Mouse (Mus musculus) macrophage (primary cell): ENCODE data around the gene Chchd5. TPM values are rescaled to one million over a fixed set of nuclear protein-coding genes. Genes with fewer than 3 reads are reported as not detected.

ENCODE experiments used
- H3K27ac ChIP-seq: fragments of 350-480 bp; formaldehyde crosslinking; 2 replicates; pipeline ENCODE4 v1.9.0; 2021
- H3K36me3 ChIP-seq: fragments of 350-480 bp; formaldehyde crosslinking; 2 replicates; pipeline ENCODE4 v1.9.0; 2021; ENCODE audit errors: inconsistent target
- H3K4me3 ChIP-seq: fragments of 350-480 bp; formaldehyde crosslinking; 2 replicates; pipeline ENCODE4 v1.9.0; 2021; ENCODE audit errors: inconsistent target
- H3K79me2 ChIP-seq: fragments of 350-480 bp; formaldehyde crosslinking; 2 replicates; pipeline ENCODE4 v1.9.0; 2021; ENCODE audit errors: inconsistent target
- WGBS: methylation state at CpG from one replicate; pipeline ENCODE4 v1.1.7; 2026; ENCODE audit warnings: inconsistent platforms; ENCODE audit not compliant: missing documents; 5-methylcytosine and 5-hydroxymethylcytosine counted together
- polyA plus RNA-seq: library from polyadenylated mRNA; stranded (reverse); fragments of 250-400 nt; gene quantifications from 3 replicates; pipeline ENCODE4 v1.2.4, GENCODE M21; 2018; ENCODE audit warnings: inconsistent platforms

Gene Chchd5
- polyA plus RNA-seq, 1 experiment from 2014 or later: 11.9 TPM

DNA sequence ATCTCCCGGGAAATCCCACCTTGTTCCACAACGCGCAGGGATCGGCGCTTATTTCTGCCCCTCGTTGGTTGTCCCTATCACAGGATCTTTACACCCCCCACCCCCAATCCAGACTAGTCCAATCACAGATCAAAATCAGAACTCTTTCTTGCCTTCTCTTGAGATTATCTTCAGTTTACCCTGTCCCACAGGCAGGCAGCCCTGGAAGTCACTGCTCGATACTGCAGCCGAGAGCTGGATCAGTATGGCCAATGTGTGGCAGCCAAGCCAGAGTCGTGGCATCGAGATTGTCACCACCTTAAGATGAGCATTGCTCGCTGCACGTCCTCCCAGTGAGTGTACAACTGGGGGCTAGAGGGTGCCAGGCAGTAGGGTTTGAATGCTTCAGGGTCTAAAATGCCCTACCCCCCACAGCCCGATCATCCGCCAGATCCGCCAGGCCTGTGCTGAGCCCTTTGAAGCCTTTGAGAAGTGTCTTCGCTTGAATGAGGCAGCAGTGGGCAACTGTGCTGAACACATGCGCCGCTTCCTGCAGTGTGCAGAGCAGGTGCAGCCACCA, 566 bp downstream of the Chchd5 start:
- WGBS: 45% methylated on average over 18 of the region's 18 CpGs
- Histone ChIP-seq H3K4me3 (peak overlapping the region; percentile 72), H3K36me3 (peaks cover 27% of the 10 kb centered on the region), H3K27ac (peak overlapping the region; percentile 59), H3K79me2 (no peaks in the 10 kb centered on the region)

DNA sequence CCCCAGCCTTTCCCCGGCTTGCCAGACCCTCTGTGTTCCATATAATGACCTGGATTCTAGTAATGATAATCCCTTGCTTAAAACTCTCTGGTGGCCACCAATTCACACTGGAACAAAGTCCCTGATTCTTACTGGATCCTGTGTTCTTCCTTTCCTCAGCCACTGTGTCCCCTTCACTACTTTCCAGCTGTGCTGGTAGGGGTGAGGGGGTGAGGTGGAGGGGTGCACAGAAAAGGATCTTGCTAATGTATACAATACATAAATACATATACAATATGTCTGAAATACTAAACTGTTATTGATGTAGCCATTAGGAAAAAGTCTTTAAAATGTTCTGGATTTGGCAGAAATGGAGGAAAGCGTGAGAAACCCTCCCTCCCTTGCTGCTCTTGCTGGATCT, 1.3 kb downstream of the Chchd5 start:
- H3K36me3 ChIP-seq: peaks cover 20% of the 10 kb centered on the region
- 96% methylated on average over 2 of the region's 2 CpGs for WGBS
- no peak overlapping the region for H3K4me3 ChIP-seq
- no peaks in the 10 kb centered on the region for H3K79me2 ChIP-seq
- H3K27ac ChIP-seq: no peak overlapping the region

DNA sequence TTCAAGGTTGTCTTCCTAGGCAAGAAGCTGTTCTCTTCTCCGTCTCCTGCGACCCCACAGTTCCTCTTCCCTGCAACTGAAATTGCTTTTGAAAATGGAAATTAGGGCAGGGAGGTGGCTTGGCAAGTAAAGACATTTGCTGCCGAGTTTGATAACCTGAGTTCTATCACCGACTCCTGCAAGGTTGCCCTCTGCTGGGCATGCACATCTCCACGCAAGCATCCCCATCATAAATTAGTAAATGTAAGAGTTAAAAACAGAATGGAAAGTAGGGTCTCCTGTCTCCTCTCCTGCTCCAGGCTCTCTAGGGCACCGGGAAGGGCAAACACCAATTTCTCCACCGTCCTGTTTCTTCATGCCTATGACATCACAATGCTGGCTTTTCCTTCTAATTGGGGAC, 2.7 kb downstream of the Chchd5 start:
- Histone ChIP-seq H3K36me3 (peaks cover 17% of the 10 kb centered on the region), H3K79me2 (no peaks in the 10 kb centered on the region), H3K4me3 (no peak overlapping the region), H3K27ac (no peak overlapping the region)
- WGBS: 93% methylated on average over 6 of the region's 7 CpGs

DNA sequence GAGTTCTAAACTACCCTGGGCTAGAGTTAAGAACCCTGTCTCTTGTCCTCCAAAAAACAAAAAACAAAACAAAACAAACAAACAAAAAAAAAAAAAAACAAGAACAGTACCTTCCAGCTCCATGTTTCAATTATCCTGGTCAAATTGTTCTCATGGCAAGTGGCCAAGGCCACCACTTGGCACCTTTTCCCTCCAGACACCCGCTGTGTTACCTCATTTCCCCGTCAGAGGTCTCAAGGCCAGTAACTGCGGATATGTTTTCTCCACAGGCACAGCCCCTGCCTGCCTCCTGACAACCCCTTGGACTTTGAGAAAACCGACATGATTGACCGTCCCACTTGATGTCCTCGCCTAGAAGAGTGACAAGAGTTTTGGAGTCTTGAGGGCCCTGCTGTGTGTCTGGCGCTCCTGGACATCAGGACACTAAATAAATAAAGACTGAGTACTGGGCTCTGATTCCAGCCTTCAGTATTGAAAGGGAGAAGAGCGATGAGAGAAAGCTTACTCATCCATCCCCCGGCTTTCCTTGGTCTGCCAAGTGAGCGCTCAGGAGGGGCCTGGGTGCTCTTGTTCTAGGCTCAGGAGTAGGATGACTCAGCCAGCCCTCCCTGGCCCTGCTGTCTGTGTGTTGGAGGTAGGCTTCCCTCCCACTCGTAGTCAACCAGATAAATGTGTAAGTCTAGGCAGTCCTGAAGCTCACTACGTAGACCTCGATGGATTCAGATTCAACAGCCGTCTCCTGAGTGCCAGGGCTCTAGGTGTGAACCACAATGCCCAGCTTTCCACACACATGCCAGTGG, 3.7 kb downstream of the Chchd5 start:
- Histone ChIP-seq H3K4me3 (no peak overlapping the region), H3K79me2 (no peaks in the 10 kb centered on the region), H3K27ac (no peak overlapping the region), H3K36me3 (peaks cover 17% of the 10 kb centered on the region)
- 95% methylated on average over 14 of the region's 14 CpGs for WGBS

DNA sequence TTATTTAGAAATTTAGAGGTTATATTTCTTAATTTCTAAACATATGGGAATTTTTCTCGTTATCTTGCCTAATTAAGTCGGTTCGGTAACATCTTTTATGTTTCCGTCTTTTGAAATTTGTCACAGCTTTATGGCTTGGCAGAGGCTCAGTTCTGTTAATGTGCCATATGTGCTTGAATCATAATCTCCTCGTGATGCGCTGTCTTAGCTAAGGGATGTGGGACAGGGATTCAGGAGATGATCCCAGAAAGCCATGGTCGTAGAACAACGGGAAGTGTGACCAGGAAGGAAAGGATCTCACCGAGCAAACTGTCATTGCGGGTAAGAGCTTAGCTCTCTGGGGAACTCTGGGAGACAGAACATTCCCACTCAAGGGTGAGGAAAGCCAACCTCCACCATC, 10.4 kb downstream of the Chchd5 start:
- Histone ChIP-seq H3K36me3 (no peaks in the 10 kb centered on the region), H3K79me2 (no peaks in the 10 kb centered on the region), H3K27ac (no peak overlapping the region), H3K4me3 (no peak overlapping the region)
- WGBS: 94% methylated on average over 10 of the region's 10 CpGs

DNA sequence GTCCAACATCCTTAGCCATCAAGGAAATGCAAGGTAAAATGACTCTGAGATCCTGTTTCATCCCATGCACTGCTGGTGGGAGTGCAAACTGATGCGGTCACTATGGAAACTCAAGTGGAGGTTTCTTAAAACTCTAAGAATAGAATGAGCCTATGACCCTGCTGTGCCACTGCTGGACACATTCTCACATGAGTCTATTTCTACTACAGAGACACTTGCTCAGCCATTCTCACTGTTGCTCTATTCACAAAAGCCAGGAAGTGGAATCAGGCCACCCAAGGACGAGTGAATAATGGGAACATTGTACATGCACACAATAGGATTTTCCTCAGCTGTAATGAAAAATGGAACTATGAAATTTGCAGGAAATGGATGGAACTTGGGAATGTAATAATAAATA, 19.3 kb downstream of the Chchd5 start:
- H3K4me3 ChIP-seq: no peak overlapping the region
- H3K27ac ChIP-seq: no peak overlapping the region
- H3K79me2 ChIP-seq: no peaks in the 10 kb centered on the region
- 82% methylated on average over 2 of the region's 2 CpGs for WGBS
- no peaks in the 10 kb centered on the region for H3K36me3 ChIP-seq

DNA sequence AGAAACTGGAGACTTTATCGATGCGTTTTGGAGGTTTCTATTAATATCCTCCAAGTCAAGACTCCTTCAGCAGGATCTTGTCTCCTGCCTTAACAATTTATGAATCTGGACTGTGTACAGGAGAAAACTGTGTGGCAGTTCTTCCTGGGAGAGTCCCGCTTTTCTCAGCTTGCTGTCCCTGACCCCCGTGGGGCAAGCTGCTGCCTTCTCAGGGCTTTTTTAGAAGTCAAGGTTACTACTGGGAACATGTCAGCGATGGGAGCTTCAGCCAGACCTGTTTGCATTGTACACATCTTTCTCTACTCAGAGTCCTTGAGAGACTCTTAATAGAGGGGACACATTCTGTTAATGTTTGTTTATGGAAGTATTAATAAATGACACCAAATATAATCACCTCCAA, 20.9 kb downstream of the Chchd5 start:
- Histone ChIP-seq H3K79me2 (no peaks in the 10 kb centered on the region), H3K36me3 (no peaks in the 10 kb centered on the region), H3K4me3 (no peak overlapping the region), H3K27ac (no peak overlapping the region)
- 78% methylated on average over 5 of the region's 5 CpGs for WGBS

DNA sequence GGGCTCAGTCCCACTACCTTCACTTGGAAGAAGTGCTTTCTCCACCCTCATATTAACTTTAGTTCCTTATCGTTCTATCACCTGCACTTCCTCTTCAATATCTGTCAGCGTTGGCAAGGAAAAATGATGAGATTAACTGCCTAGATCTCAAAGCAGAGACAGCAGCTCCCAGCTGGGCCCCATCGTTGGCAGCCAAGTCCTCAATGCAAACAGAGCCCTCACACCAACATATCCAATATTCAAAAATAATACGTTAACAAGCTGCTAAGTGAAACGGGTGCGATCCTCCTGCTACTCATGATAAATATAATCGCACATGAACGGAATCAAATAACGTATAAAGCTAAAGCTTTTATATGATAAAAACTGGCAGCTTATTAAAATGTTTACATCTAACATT, 21.6 kb downstream of the Chchd5 start:
- Histone ChIP-seq H3K36me3 (no peaks in the 10 kb centered on the region), H3K27ac (no peak overlapping the region), H3K79me2 (no peaks in the 10 kb centered on the region), H3K4me3 (no peak overlapping the region)
- WGBS: 52% methylated on average over 9 of the region's 9 CpGs

DNA sequence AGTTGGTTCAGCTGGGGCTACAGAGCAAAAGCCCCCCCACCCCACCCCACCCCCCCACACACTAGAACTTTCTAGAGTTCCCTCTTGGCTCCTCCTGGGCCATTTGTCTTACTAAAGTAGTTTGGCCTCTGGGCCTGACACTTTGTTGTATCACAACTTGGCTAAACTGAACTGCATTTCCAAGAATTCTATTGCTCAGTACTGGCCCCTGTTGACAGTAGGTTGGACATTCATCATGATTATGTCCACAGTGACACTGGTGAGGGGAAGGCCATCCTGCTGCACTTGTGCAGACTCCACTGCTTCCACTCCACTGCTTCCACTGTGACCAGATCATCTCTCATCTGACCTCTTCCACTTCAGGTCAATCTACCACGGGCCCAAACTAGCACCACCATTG, 23.3 kb downstream of the Chchd5 start:
- Histone ChIP-seq H3K79me2 (no peaks in the 10 kb centered on the region), H3K36me3 (no peaks in the 10 kb centered on the region), H3K27ac (no peak overlapping the region), H3K4me3 (no peak overlapping the region)
- WGBS: 81% methylated on average over 1 of the region's 1 CpGs

DNA sequence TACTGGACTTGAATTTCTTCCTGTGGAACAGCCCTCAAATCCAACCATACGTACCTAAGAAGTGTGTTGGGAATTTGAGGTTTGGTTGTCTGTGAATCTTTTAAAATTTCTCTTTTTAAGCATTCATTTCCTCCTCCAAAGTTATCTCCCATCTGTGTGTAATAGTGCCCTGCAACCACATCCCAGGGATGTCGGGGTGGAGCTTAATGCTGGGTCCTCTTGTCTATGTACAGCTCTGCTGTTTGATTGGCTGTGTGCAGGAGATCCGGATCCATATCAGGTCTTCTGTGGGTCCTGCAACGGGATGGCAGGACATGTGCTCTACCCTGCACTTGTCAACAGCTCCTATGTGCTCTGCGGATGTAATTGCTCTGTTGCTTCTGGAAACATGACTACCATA, 35.3 kb downstream of the Chchd5 start:
- 64% methylated on average over 5 of the region's 5 CpGs for WGBS
- Histone ChIP-seq H3K27ac (no peak overlapping the region), H3K4me3 (no peak overlapping the region), H3K36me3 (no peaks in the 10 kb centered on the region), H3K79me2 (no peaks in the 10 kb centered on the region)

DNA sequence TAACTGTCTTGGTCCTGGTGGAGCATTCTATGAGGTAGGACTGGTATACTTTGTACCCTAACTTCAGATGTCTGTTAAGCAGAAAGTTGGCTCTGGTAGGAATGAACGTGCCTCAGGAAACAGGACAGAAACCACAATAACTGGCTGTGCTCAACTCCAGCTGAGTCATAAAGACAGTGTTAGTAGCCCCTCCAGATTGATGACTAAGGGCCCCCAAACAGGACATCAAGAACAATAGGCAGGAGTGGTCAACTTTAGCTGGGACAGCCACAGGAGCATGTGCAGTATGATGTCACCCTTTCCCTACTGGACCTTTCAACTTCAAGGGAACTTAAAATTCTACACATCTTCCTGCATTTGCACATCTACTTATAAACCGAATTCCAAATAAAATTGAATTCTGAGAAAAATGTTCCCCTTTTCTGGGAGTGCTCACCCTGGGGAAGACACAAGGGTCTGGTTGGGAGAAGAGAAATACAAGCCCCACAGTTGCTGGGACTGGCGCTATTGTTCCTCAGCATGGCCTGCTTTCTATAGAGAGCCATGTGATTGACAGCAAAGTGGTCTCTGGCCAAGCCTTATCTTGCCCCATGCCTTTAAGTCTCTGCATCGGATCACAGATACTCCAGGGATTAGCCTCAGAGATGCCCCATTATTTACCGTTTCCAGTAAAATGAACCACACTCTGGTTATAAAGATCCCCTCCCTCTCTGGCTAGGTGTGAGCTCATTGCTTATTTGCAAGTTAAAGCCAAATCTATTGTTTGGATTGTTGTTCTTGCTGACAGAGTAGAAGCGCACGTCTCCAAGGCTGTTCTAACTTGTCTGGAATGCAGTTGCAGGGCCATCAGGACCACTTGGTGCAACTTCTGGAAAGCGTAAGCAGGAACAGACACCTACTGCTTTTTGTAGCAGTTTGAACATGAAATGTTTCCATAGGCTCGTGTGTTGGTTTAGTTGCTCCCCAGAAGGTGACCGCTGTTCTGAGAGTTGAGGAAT, 37.3 kb downstream of the Chchd5 start:
- Histone ChIP-seq H3K36me3 (no peaks in the 10 kb centered on the region), H3K27ac (no peak overlapping the region), H3K4me3 (no peak overlapping the region), H3K79me2 (no peaks in the 10 kb centered on the region)
- 82% methylated on average over 10 of the region's 10 CpGs for WGBS

DNA sequence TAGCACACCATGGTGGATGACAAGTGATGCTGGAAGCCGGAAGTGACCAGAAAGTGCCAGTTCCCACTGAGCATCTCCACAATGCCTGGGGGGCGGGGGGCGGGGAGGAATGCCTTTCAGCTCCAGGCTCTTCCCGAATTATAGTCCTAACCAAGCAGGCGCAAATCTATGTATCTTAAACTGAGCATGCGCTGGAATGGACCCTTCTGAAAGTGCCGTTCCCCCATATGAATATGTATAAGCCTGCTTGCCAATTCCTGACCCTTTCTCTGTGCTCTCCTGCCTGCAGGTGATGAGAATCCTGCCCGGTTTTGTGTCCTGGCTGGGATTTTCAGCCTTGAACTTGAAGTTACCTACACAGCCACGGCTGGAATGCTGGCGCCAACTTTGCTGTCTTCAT, 43.9 kb downstream of the Chchd5 start:
- no peak overlapping the region for H3K4me3 ChIP-seq
- 83% methylated on average over 9 of the region's 10 CpGs for WGBS
- H3K36me3 ChIP-seq: no peaks in the 10 kb centered on the region
- H3K79me2 ChIP-seq: no peaks in the 10 kb centered on the region
- H3K27ac ChIP-seq: no peak overlapping the region

DNA sequence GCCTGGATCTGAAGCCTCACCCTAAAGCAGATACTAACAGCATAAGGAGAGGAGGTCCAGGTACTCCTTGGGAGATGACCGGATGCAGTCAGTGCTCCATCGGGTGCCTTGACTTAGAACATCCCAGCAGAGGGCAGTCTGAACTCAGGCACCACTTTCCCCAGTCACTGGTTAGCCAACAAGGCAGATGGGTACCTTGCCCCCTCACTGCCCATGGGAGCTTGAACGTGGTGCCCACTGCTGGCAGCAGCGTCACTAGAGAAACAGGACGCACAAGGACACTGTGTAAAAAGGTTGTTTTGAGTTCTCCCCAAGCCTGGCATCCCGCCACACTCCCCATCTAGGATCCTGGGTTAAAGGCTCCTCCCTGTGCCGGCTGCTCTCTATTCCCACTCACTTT, 45.0 kb downstream of the Chchd5 start:
- H3K79me2 ChIP-seq: no peaks in the 10 kb centered on the region
- 39% methylated on average over 7 of the region's 7 CpGs for WGBS
- no peaks in the 10 kb centered on the region for H3K36me3 ChIP-seq
- H3K4me3 ChIP-seq: no peak overlapping the region
- H3K27ac ChIP-seq: 0 out of 2 replicates have a peak overlapping the region, but pooled peaks have one; percentile 74

DNA sequence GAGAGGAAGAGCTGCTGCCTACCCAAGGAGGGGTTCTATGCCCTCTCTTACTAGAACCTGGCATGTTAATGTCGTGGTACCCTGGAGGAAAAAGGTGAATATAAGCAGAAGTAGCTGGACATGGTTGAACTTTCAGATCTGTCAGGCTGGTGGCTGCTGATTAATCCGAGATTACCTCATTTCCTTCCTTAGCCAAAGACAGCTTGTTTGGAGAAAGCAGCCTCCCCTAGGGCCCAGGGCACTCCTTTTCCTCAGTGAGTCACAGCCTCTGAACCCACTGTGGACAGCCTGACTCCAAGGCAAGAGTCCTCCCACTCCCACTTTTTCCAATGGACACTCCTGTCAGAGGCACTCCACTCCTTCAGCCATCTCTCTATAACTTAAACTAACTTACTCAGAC, 46.1 kb downstream of the Chchd5 start:
- Histone ChIP-seq H3K4me3 (no peak overlapping the region), H3K79me2 (no peaks in the 10 kb centered on the region), H3K27ac (peak overlapping the region; percentile 74), H3K36me3 (no peaks in the 10 kb centered on the region)
- WGBS: 0% methylated on average over 2 of the region's 2 CpGs
